In genomic region chr5:120094602-120095001, GRCm38 (mm10) we compare ENCODE assay signal across 9 mouse cellular contexts. TPM values are rescaled to one million over a fixed set of nuclear protein-coding genes. Genes with fewer than 3 reads are reported as not detected.
DNase-seq lines count a peak whose midpoint lies in the region; TF ChIP-seq lines count a peak whose summit lies in the region.
"Had no signal": no experiment of that assay in that cellular context is flagged by ENCODE, and none has a peak within 500 bp of the region (broad histone marks: within the 10 kb centered on the region; RNA-seq: fewer than 3 reads in every experiment).

No protein-coding gene starts in this region.

- intact Hi-C loops in left cerebral cortex, adult 2 months (cut with DNase I), result no loop called here
- intact Hi-C loops in gastrocnemius, postnatal 14 days (cut with DNase I; ENCODE audit: low total_unique reads), result no loop called here

- no peak overlapping the region for H3K9ac ChIP-seq in MEL (ENCODE audit: control insufficient read depth, low read depth, low read length, poor library complexity, severe bottlenecking)

- no peak for DNase-seq in left cerebral cortex, adult 2 months (ENCODE audit: extremely low spot score in 1 of 2, low spot score in 2 of 2)
- no peak for DNase-seq in left cerebral cortex, adult 9 months (ENCODE audit: low spot score in 2 of 2)
- DNase-seq in MEL (ENCODE audit: low read depth, low spot score), result peak; percentile 65
- DNase-seq in adrenal gland, postnatal 14 days, result peak; percentile 78
- peak; percentile 48 for DNase-seq in gastrocnemius, postnatal 14 days
- DNase-seq in mesoderm, embryonic 11.5 days (ENCODE audit: low read depth, low spot score), result peak; percentile 71
- no peak for DNase-seq in ovary, postnatal 36 days (ENCODE audit: low spot score)
- DNase-seq in urinary bladder, postnatal 10 days (ENCODE audit: low spot score), result no peak

- H3K27me3 ChIP-seq in MEL (ENCODE audit: control insufficient read depth in 1 of 2, insufficient read depth in 2 of 2, low read length in 2 of 2), result no peaks in the 10 kb centered on the region

- no peak overlapping the region for H3K27ac ChIP-seq in left cerebral cortex, adult 2 months
- H3K27ac ChIP-seq in MEL (ENCODE audit: control insufficient read depth, low read depth, low read length), result no peak overlapping the region

- no peak overlapping the region for H3K4me3 ChIP-seq in left cerebral cortex, adult 2 months
- no peak overlapping the region for H3K4me3 ChIP-seq in MEL (ENCODE audit: control insufficient read depth in 1 of 2, insufficient read depth in 1 of 2, low read depth in 2 of 2, low read length in 2 of 2)
- H3K4me3 ChIP-seq: myocyte had no signal

- TF ChIP-seq EP300 in MEL (IDR thresholded peaks at IDR 0.05; ENCODE audit: low read depth in 1 of 2, low read length in 2 of 2), result no peak

- peak; percentile 52 for TF ChIP-seq CTCF in left cerebral cortex, adult 2 months (IDR thresholded peaks at IDR 0.05)
- peak; percentile 73 to 79 (median 73) for TF ChIP-seq CTCF in MEL (IDR thresholded peaks at IDR 0.05 in 2 of 3, conservative IDR thresholded peaks at IDR 0.05 in 1 of 3; ENCODE audit: control insufficient read depth in 1 of 3, insufficient read depth in 1 of 3, low read depth in 2 of 3, low read length in 3 of 3, poor library complexity in 1 of 3, severe bottlenecking in 1 of 3)

- H3K9me3 ChIP-seq in MEL (replicated peaks; ENCODE audit: insufficient read depth, low read length), result no peaks in the 10 kb centered on the region

- TF ChIP-seq POLR2A in MEL (IDR thresholded peaks at IDR 0.05; ENCODE audit: control insufficient read depth in 1 of 2, insufficient read depth in 1 of 2, low read depth in 1 of 2, low read length in 2 of 2, poor library complexity in 1 of 2), result no peak

- no peaks in the 10 kb centered on the region for H3K4me1 ChIP-seq in MEL (ENCODE audit: control insufficient read depth in 1 of 2, insufficient read depth in 2 of 2, low read length in 2 of 2)

- H3K36me3 ChIP-seq in MEL (ENCODE audit: control insufficient read depth in 1 of 2, insufficient read depth in 2 of 2, low read length in 2 of 2), result no peaks in the 10 kb centered on the region

- TF ChIP-seq RAD21 in MEL (IDR thresholded peaks at IDR 0.05; ENCODE audit: low read depth, low read length), result peak; percentile 53

- H3K79me2 ChIP-seq in MEL (ENCODE audit: control insufficient read depth, insufficient read depth, low read length, poor library complexity), result no peaks in the 10 kb centered on the region

TF ChIP-seq in MEL, 35 proteins besides CTCF, POLR2A, EP300 and RAD21:
- TF ChIP-seq TAL1 (IDR thresholded peaks at IDR 0.05; ENCODE audit: low read length), result no peak
- 0 out of 2 replicates have a peak, but pooled peaks have one; percentile 4 for TF ChIP-seq ZC3H11A (IDR thresholded peaks at IDR 0.05; ENCODE audit: low read depth, low read length)
- peak; percentile 56 for TF ChIP-seq SMC3 (IDR thresholded peaks at IDR 0.05; ENCODE audit: low read depth, low read length)

RNA-seq across cellular contexts. Expression of gene Rbm19, which starts 21.7 kb away (rescaled TPM):
- 10 to 100 TPM; 19.7 to 21.9 TPM for total RNA-seq in left cerebral cortex, adult 2 months (2021)
- total RNA-seq in MEL (2012; rRNA removed), result 57.1 and 66.3 TPM in 2 replicates
- 10 to 100 TPM in 1 of 2 experiments, not detected in 1; 74.3 TPM for polyA plus RNA-seq in MEL (2012; ENCODE audit: insufficient read depth in 1 of 2, insufficient read length in 2 of 2, low read depth in 1 of 2, low replicate concordance in 2 of 2, missing spikeins in 1 of 2)
- total RNA-seq in adrenal gland, postnatal 14 days (2021), result 21.9 and 32.2 TPM in 2 replicates
- total RNA-seq in gastrocnemius, postnatal 14 days (2021), result 10 to 100 TPM; 14.4 to 18.6 TPM

Comparison
In these comparisons a context has a peak if more than half of its experiments do, and no peak if none do; other contexts are left out.
1. DNase-seq: peak in MEL (single experiment), adrenal gland, postnatal 14 days (single experiment), gastrocnemius, postnatal 14 days (single experiment) and mesoderm, embryonic 11.5 days (single experiment); none in left cerebral cortex, adult 2 months (0 of 2), left cerebral cortex, adult 9 months (0 of 2), ovary, postnatal 36 days (single experiment) and urinary bladder, postnatal 10 days (single experiment).